Mouse (Mus musculus): ENCODE measurements around the gene Zfand2b. TPM values are rescaled to one million over a fixed set of nuclear protein-coding genes. Genes with fewer than 3 reads are reported as not detected.

The Zfand2b gene
- 43.4 and 44.3 TPM in 2 replicates for total RNA-seq (2014; fragmentation: Nextera tagmentation)
- total RNA-seq (2017) = 33.4 and 48.9 TPM in 2 replicates

DNA sequence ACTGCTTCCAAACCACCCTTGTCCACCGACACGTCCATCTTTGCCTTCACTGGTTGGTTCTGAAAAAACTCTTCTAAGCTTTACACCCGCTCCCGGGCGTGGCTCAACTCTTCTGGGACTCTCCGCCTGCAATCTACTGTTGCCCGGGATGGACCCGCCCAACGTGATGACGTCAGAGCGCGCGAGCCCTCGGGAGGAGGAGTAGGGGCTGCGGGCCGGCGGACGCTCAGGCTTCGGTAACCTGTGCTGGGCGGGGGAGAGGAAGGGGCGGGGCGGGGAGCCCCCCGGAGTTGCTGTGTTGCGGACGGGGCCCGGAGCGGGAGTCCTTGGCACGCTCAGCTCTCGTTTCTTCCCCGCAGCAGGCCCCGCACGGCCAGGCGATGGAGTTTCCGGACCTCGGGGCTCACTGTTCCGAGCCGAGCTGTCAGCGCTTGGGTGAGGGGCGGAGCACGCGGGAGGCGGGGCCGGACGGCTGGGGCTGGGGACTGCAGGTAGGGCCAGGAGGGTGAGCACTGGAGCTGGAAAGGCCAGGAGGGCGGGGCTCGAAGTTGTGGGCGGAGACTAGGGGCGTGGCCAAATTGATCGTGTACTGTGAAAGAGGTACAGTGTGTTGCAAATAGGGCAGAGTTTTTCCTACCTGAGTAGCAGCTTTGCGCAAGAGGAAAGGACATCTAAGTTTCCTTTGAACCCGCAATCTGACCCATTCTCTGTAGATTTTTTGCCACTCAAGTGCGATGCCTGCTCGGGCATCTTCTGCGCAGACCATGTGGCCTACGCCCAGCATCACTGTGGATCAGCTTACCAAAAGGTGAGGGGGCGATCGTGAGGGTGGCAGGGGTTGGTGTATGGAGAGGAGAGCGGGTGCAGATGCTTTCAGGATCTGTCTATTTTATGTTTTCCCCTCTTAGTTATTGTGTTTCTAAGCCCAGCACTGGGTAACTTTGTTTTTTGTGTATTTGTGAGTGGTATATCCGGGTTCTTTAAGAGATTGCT lies at the start of gene Zfand2b:
Zfand2b (plus strand) TSS at position 175 of the 993 bp plus-strand sequence.
- peak; percentile 94 for ATAC-seq (replicated peaks; ENCODE audit: low FRiP score, low TSS enrichment, poor library complexity, severe bottlenecking)

DNA sequence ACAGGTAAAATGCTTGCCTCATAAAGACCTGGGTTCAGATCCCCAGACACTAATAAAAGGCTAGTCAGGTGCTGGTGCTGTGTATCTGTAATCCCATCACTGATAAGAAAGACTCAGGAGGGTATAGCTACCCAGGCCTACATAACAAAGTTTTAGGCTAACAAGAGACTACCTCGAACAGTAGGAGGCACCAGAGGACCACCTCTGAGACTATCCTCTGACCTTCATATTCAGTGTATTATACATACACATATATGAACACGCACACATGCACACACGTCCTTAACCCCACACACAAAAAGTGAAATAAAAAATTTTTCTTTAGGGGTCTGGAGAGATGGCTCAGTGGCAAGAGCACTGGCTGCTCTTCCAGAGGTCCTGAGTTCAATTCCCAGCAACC lies 46.2 kb upstream of the Zfand2b start:
- ATAC-seq (replicated peaks; ENCODE audit: low FRiP score, low TSS enrichment, poor library complexity, severe bottlenecking) = no peak

- ATAC-seq (replicated peaks; ENCODE audit: low FRiP score, low TSS enrichment, poor library complexity, severe bottlenecking) = peak; percentile 94
These were observed 43.8 kb upstream of the Zfand2b start, which contains the start of gene Nhej1 for GRCm38 (mm10) chr1:75124346-75125321. TSS of gene Nhej1 (minus strand) at chr1:75125200.

DNA sequence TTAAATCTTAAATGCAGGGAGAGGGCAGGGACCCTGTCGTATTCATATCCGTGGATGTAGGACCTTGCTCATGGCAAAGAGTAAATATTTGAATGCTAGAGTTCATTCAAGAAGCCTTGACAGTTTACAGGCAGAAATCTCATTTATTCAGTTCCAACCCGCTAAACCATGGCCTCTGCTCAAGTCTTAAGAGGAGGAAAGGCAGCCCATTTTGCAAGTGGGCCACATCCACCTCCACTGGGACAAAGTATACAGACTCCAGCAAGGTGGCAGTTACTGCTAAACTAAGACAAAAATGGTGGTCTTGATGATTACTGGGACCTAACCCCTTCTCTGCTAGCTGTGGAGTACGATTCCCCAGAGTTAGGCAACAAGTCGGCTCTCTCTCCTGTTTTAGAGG lies 43.0 kb upstream of the Zfand2b start:
- no peak for ATAC-seq (replicated peaks; ENCODE audit: low FRiP score, low TSS enrichment, poor library complexity, severe bottlenecking)

- no peak for ATAC-seq (replicated peaks; ENCODE audit: low FRiP score, low TSS enrichment, poor library complexity, severe bottlenecking)
These were observed 39.8 kb upstream of the Zfand2b start for GRCm38 (mm10) chr1:75128641-75129040.

DNA sequence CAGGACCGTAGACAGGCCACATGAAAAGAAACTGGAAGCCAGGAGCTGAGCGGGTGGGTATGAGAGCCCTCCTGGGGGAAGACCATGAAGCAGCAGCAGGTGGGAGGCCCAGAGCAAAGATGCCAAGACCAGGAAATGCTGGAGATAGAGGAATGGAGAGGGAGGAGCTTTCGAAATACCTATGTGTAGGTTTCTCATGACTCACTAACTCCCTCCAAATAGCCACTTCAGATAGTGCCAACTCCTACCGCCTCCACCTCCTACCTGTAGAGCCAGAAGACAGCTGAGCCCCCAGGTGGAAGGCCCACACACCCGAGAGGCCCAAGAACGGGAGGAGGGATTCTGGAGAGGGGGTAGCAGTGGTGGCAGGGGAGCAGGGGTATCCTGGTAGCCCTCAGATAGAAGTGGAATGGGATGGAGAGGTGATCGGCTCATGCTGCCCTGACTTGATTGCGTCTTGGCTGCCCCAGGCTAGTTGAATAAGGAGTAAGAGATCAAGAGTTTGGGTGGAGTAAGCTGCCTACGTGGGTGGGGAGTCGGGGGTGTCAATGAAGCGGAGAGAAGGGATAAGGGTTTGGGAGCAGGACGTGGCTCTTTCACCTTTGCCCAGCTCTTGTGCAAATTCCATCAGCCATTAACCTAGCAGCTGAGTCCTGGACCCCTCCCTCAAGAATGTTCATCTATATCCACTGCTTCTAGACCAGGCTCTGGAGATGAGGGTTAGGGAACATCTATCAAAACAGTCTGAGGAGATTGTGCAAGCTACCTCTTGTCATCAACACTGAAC lies 34.8 kb upstream of the Zfand2b start, which contains the start of gene Slc23a3:
Slc23a3 (minus strand) TSS at position 470 of the 787 bp plus-strand sequence.
- no peak for ATAC-seq (replicated peaks; ENCODE audit: low FRiP score, low TSS enrichment, poor library complexity, severe bottlenecking)

DNA sequence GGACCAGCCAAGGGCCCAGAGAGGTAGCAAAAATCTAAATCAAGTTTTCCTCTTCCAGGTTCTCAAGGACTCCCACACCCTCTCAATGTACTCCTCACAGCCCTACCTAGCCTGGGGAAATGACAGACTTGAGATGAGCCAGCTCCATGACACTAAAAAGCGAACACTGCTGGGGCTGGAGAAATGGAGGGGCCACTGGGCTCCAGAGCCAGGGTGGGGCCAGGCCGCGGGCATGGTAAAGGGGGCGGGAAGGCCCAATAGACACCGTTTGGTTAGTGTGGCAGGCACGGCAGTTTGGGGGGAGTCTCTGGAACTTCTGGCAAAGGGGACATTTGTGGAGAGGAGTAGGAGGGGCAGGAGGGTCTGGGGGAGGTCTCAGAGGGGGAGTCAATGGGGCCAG lies 32.2 kb upstream of the Zfand2b start:
- ATAC-seq (replicated peaks; ENCODE audit: low FRiP score, low TSS enrichment, poor library complexity, severe bottlenecking) = 0 out of 2 replicates have a peak, but pooled peaks have one; percentile 6

- ATAC-seq (replicated peaks; ENCODE audit: low FRiP score, low TSS enrichment, poor library complexity, severe bottlenecking) = peak; percentile 88
These were observed 31.7 kb upstream of the Zfand2b start for GRCm38 (mm10) chr1:75136730-75137129.

DNA sequence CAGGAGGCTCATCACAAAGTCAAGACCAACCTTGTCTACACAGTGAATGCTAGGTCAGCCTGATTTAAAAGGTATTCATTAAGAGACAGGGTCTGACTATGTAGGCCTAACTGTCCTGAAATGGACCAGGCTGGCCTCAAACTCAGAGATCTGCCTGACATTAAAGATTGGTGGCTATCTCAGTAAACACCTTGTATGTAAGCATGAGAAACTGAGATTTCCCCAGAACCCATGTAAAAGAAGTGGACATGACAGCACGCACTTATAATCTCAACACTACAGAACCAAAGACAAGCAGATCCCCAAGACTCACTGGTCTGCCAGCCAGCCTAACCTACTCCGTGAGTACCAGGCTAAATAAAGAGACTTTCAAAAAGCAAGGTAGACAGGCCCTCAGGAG lies 30.0 kb upstream of the Zfand2b start:
- no peak for ATAC-seq (replicated peaks; ENCODE audit: low FRiP score, low TSS enrichment, poor library complexity, severe bottlenecking)

DNA sequence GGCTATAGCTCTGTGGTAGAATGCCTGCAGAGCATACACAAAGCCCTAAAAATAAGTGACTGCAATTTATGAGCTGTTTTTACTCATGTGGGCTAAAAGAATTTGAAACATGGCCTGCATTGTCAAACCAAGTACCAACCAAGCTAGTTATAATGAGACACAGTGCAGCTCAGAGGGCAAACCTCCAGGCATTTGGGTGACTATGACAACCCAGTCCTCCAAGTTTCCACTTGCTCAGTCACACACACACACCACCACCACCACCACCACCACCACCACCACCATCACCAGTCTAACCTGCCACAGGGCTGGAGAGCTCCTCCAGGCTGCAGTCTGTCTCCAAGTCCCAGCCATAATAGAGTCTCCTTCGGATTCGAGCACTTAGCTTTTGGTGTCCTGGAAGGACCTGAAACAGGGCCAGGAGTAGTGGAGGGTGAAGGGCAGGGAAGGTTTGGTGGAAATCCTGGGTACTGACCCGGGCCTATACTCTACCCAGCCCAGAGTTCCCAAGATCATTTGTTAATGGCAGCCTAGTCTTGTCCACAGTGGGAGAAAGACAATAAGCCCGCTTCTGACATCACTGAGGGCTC lies 27.8 kb upstream of the Zfand2b start:
- ATAC-seq (replicated peaks; ENCODE audit: low FRiP score, low TSS enrichment, poor library complexity, severe bottlenecking) = no peak

- ATAC-seq (replicated peaks; ENCODE audit: low FRiP score, low TSS enrichment, poor library complexity, severe bottlenecking) = peak; percentile 28; the same call in 1 of the 2 replicates
These were observed 26.8 kb upstream of the Zfand2b start for GRCm38 (mm10) chr1:75141486-75142190.

DNA sequence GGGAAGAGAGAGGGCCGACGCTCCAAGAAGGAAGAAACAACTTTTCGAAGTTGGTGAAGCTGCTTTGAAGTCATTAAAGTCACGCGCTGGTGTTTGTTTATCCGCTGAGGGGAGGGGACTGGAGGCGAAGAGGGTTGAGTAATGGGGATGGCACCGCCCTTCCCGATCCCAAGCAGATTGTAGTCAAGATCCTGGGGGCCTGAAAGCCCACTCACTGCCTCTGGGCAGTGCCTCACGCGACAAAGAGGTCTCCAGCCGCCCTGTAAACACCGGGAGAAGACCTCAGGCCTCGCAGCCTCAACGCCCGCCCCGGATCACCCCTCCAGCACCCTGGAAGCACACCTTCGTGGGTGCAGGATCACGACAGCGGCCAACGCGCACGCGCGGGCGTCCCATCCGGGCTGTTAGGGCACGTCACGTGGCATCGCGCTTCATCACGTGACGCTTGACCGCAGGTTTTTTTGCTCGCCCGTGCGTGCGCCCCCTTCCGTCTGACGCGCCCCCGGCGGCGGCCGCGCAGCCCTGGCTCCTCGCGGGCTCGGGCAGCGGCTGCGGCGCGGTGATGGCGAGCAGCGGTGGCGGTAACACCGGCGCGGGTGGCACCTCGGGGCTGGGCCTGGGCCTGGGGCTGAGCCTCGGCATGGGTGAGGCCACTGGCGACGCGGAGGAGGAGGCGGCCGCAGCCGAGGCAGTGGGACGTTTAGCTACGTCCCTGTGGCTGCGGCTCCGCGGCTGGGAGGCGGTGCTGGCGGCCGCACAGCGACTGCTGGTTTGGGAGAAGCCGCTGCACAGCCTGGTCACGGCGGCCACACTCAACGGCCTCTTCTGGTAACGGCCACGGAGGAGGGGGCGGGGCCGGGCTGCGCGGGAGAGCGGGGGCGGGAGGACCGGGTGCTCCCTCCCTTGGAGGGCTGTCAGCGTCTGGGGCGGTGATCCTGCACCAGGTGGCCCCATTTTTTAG lies 25.9 kb upstream of the Zfand2b start, which contains the start of the genes Cnppd1 and Retreg2:
Cnppd1 (minus strand) TSS at position 411 of the 961 bp plus-strand sequence.
Retreg2 (plus strand) TSS at position 478 of the 961 bp plus-strand sequence.
- ATAC-seq (replicated peaks; ENCODE audit: low FRiP score, low TSS enrichment, poor library complexity, severe bottlenecking) = peak; percentile 62

- peak; percentile 49 for ATAC-seq (replicated peaks; ENCODE audit: low FRiP score, low TSS enrichment, poor library complexity, severe bottlenecking)
These were observed 22.9 kb upstream of the Zfand2b start for GRCm38 (mm10) chr1:75145589-75145988.

DNA sequence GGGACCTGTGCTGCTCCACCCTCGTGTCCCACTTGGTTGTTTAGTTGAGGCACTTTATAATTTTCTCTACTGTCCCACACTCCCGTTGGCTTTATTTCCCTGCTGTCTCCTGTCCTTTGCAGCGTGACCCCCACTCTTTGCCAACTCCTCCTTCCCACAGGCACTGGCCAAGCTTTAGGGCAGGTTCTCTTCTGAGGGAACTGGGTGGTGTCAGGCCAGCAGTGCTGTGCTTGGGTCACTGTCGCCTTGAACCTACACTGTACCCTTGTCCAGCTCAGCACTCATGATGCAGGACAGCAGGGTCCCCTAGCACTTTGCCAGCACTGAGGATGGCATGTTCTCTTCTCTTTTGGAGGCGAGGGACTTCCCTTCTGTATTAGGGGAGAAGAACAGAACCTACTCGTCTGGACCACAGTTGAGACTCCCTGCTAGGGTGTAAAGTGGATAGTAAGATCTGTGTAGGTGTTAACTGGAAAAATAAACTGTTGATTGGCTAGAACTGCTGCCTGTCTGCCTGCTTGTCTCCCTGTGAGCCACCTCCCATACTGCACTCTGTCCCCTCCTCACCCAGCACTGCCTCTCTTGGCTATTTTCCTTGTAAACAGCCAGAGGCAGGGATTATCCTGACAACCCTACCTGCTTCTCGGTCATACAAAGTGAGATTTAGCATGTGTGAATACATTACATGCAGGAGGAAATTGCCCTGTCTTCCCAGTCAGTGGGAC lies 20.9 kb upstream of the Zfand2b start:
- ATAC-seq (replicated peaks; ENCODE audit: low FRiP score, low TSS enrichment, poor library complexity, severe bottlenecking) = no peak

DNA sequence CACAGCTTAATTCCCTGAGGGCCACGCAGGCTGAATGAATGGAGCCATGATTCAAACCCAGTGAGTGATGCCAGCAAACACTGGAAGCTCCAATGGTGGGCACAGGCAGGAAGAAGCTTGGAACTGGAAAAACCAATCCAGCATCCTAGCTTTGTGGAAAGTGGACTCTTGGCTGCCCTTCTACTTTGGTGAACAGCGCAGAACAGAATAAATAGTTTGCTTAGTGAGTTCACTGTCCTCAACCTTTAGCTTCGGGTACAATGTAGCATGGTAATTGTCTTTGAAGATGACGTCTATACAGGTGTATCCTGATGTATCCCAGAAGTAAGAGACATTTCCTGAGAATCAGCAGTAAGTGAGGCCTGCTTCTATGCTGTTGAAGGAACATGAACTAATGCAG lies 19.7 kb upstream of the Zfand2b start:
- no peak for ATAC-seq (replicated peaks; ENCODE audit: low FRiP score, low TSS enrichment, poor library complexity, severe bottlenecking)

DNA sequence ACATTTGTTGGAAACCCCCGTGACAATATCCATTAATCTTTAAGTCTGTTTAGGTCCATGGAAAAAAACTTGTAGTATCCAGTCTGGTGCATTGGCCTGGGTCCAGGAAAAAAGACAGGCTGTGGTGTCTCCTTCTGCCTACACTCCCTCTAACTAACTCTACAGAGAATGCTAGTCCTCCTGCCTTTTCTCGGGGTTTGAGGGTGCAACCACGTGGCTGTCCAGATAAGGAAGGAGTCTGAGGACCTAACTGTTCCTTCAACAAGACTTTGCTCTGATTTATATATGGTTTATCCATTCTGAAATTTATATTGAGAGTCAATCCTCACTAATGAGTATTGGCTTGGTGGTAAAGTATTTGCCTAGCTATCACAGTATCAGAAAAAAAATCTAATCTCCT lies 12.6 kb upstream of the Zfand2b start:
- peak; percentile 54 for ATAC-seq (replicated peaks; ENCODE audit: low FRiP score, low TSS enrichment, poor library complexity, severe bottlenecking)
